Mouse (Mus musculus): ENCODE data around the gene Sostdc1. TPM values are rescaled to one million over a fixed set of nuclear protein-coding genes. Genes with fewer than 3 reads are reported as not detected.
A peak's percentile ranks its signal among the peaks of the same experiment; 100 is the strongest.

Sostdc1 gene
- total RNA-seq (2021) = under 1 TPM; 0.15 to 0.27 TPM
- long read RNA-seq, experiment 1 = 0 reads
- long read RNA-seq, experiment 2 = 0 reads

- intact Hi-C loops (cut with DNase I) = no loop called here
- DNase-seq = no peak
These were observed at the start of gene Sostdc1 for GRCm38 (mm10) chr12:36313916-36314315. Sostdc1 (plus strand) TSS chr12:36314139.

GRCm38 (mm10) chr12:36267670-36268246 is 46.2 kb upstream of the Sostdc1 start:
- DNase-seq = no peak
- intact Hi-C loops (cut with DNase I) = no loop called here

- intact Hi-C loops (cut with DNase I) = no loop called here
- no peak for DNase-seq
These were observed 39.1 kb upstream of the Sostdc1 start for GRCm38 (mm10) chr12:36274823-36275222.

GRCm38 (mm10) chr12:36289634-36290033 is 24.3 kb upstream of the Sostdc1 start:
- peak in 1 of 2 experiments; percentile 7 for DNase-seq
- intact Hi-C loops (cut with DNase I) = no loop called here

GRCm38 (mm10) chr12:36290465-36290864 is 23.5 kb upstream of the Sostdc1 start:
- intact Hi-C loops (cut with DNase I) = no loop called here
- no peak for DNase-seq

- intact Hi-C loops (cut with DNase I) = no loop called here
- DNase-seq = no peak
These were observed 22.6 kb upstream of the Sostdc1 start for GRCm38 (mm10) chr12:36291346-36291745.

GRCm38 (mm10) chr12:36302326-36302725 is 11.6 kb upstream of the Sostdc1 start:
- no peak for DNase-seq
- intact Hi-C loops (cut with DNase I) = no loop called here

- intact Hi-C loops (cut with DNase I) = no loop called here
- no peak for DNase-seq
These were observed 10.9 kb upstream of the Sostdc1 start for GRCm38 (mm10) chr12:36302905-36303642.

- no peak for DNase-seq
- intact Hi-C loops (cut with DNase I) = no loop called here
These were observed 5.1 kb upstream of the Sostdc1 start for GRCm38 (mm10) chr12:36308737-36309420.

GRCm38 (mm10) chr12:36313015-36313414 is 924 bp upstream of the Sostdc1 start:
- no peak for DNase-seq

GRCm38 (mm10) chr12:36314446-36314845 is 507 bp downstream of the Sostdc1 start:
- intact Hi-C loops (cut with DNase I) = no loop called here
- no peak for DNase-seq

More at GRCm38 (mm10) chr12:36313015-36313414, 924 bp upstream of the Sostdc1 start:
- intact Hi-C loops (cut with DNase I) = no loop called here

GRCm38 (mm10) chr12:36315527-36315926 is 1.6 kb downstream of the Sostdc1 start:
- intact Hi-C loops (cut with DNase I) = no loop called here
- DNase-seq = no peak

GRCm38 (mm10) chr12:36316056-36316455 is 2.1 kb downstream of the Sostdc1 start:
- DNase-seq = no peak
- intact Hi-C loops (cut with DNase I) = no loop called here

- intact Hi-C loops (cut with DNase I) = no loop called here
- peak; percentile 6 to 14 for DNase-seq
These were observed 3.3 kb downstream of the Sostdc1 start for GRCm38 (mm10) chr12:36317036-36317819.

- DNase-seq = no peak
These were observed 3.8 kb downstream of the Sostdc1 start for GRCm38 (mm10) chr12:36317820-36318135.

GRCm38 (mm10) chr12:36326101-36326521 is 12.2 kb downstream of the Sostdc1 start:
- intact Hi-C loops (cut with DNase I) = no loop called here
- no peak for DNase-seq

More at GRCm38 (mm10) chr12:36317820-36318135, 3.8 kb downstream of the Sostdc1 start:
- intact Hi-C loops (cut with DNase I) = no loop called here

GRCm38 (mm10) chr12:36332676-36333075 is 18.7 kb downstream of the Sostdc1 start:
- intact Hi-C loops (cut with DNase I) = no loop called here
- no peak for DNase-seq

- intact Hi-C loops (cut with DNase I) = no loop called here
- DNase-seq = no peak
These were observed 19.9 kb downstream of the Sostdc1 start for GRCm38 (mm10) chr12:36333837-36334281.

- intact Hi-C loops (cut with DNase I) = no loop called here
- no peak for DNase-seq
These were observed 30.2 kb downstream of the Sostdc1 start for GRCm38 (mm10) chr12:36344131-36344530.

GRCm38 (mm10) chr12:36360064-36360463 is 46.1 kb downstream of the Sostdc1 start:
- intact Hi-C loops (cut with DNase I) = no loop called here
- DNase-seq = no peak

- intact Hi-C loops (cut with DNase I) = no loop called here
These were observed 46.8 kb downstream of the Sostdc1 start for GRCm38 (mm10) chr12:36360693-36361092.

More at GRCm38 (mm10) chr12:36360693-36361092, 46.8 kb downstream of the Sostdc1 start:
- DNase-seq = no peak

Measured in gastrocnemius, postnatal 36 days (tissue).